Mouse (Mus musculus): ENCODE measurements around the gene Olfr694.
"Not testable (repeated sequence)": the region's sequence is repeated elsewhere in the genome, so short reads cannot be mapped to it uniquely, and the experiment has no call there.

DNA sequence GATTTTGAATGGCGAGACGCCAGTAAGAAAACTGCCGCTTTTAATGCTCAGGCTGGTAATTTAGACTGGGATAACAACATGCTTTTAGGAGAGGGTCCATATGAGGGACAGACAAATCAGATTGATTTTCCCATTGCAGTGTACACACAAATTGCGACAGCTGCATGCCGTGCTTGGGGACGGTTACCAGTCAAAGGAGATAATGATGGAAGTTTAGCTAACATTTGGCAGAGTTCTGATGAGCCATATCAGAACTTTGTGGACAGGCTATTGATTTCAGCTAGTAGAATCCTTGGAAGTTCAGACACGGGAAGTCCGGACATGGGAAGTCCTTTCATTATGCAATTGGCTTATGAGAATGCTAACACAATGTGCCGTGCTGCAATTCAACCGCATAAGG is 16.1 kb upstream of the Olfr694 start:
- TF ChIP-seq EP300 (optimal IDR thresholded peaks at IDR 0.05); CTCF (IDR thresholded peaks at IDR 0.05; ENCODE audit: low read depth): not testable (repeated sequence)
